Mouse (Mus musculus): ENCODE results near the gene Ror1. TPM values are rescaled to one million over a fixed set of nuclear protein-coding genes. Genes with fewer than 3 reads are reported as not detected.

Ror1 gene
- polyA plus RNA-seq, 1 experiment from 2014 or later, result 0.37 TPM

GRCm38 (mm10) chr4:100347791-100348190 lies 252.2 kb downstream of the Ror1 start:
- no peak for ATAC-seq (ENCODE audit: low read depth)
- Histone ChIP-seq H3K36me3 (ENCODE audit: control insufficient read depth, insufficient read depth) (no peaks in the 10 kb centered on the region), H3K27me3 (ENCODE audit: control insufficient read depth, insufficient read depth, low read depth, low read length) (no peaks in the 10 kb centered on the region), H3K9me3 (replicated peaks; ENCODE audit: control insufficient read depth, low read length) (no peaks in the 10 kb centered on the region), H3K4me1 (ENCODE audit: control insufficient read depth, low read depth, low read length) (no peaks in the 10 kb centered on the region), H3K27ac (ENCODE audit: low read length) (no peak overlapping the region), H3K9ac (ENCODE audit: low read depth, low read length) (no peak overlapping the region), H3K4me3 (ENCODE audit: low read depth, low read length) (no peak overlapping the region), H3K4me2 (ENCODE audit: low read depth, low read length) (no peak overlapping the region)
- 56% methylated on average over 3 of the region's 3 CpGs for WGBS (ENCODE audit: insufficient replicate concordance)

- 55% methylated on average over 7 of the region's 7 CpGs for WGBS (ENCODE audit: insufficient replicate concordance)
- H3K9me3 ChIP-seq (replicated peaks; ENCODE audit: control insufficient read depth, low read length), result no peaks in the 10 kb centered on the region
Observed at GRCm38 (mm10) chr4:100350106-100350795, 254.7 kb downstream of the Ror1 start.

DNA sequence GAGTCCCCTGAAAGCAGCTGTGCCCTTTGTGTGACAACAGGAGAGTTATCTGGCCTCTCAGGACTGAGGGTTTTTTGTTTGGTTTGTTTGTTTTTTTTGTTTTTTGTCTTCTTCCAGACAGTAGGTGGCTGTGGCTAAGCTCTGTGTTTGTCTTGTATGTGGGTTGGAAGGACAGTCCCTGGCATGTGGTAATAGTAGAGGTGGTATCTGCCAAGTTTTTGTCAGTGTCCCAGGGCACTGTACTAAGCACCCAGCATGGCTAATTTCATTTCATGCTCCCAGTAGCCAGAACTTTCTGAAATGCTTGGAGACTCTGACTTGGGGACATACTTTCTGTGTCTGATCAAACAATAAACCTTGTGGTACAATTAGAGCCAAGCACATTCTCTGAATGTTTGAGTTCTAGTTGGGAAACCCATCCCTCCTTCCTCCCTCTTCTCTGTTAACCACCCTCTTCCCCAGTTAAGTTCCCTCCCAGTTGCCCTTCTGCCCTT lies 256.3 kb downstream of the Ror1 start:
- no peaks in the 10 kb centered on the region for H3K9me3 ChIP-seq (replicated peaks; ENCODE audit: control insufficient read depth, low read length)
- no peaks in the 10 kb centered on the region for H3K36me3 ChIP-seq (ENCODE audit: control insufficient read depth, insufficient read depth)
- no peak overlapping the region for H3K4me2 ChIP-seq (ENCODE audit: low read depth, low read length)
- H3K4me1 ChIP-seq (ENCODE audit: control insufficient read depth, low read depth, low read length), result no peaks in the 10 kb centered on the region
- ATAC-seq (ENCODE audit: low read depth), result no peak
- H3K27me3 ChIP-seq (ENCODE audit: control insufficient read depth, insufficient read depth, low read depth, low read length), result no peaks in the 10 kb centered on the region
- no peak overlapping the region for H3K9ac ChIP-seq (ENCODE audit: low read depth, low read length)
- no peak overlapping the region for H3K27ac ChIP-seq (ENCODE audit: low read length)
- no peak overlapping the region for H3K4me3 ChIP-seq (ENCODE audit: low read depth, low read length)

More at GRCm38 (mm10) chr4:100350106-100350795, 254.7 kb downstream of the Ror1 start:
- H3K27me3 ChIP-seq (ENCODE audit: control insufficient read depth, insufficient read depth, low read depth, low read length), result no peaks in the 10 kb centered on the region
- H3K36me3 ChIP-seq (ENCODE audit: control insufficient read depth, insufficient read depth), result no peaks in the 10 kb centered on the region
- H3K4me3 ChIP-seq (ENCODE audit: low read depth, low read length), result no peak overlapping the region
- ATAC-seq (ENCODE audit: low read depth), result no peak
- H3K4me2 ChIP-seq (ENCODE audit: low read depth, low read length), result no peak overlapping the region
- no peak overlapping the region for H3K27ac ChIP-seq (ENCODE audit: low read length)
- no peak overlapping the region for H3K9ac ChIP-seq (ENCODE audit: low read depth, low read length)
- H3K4me1 ChIP-seq (ENCODE audit: control insufficient read depth, low read depth, low read length), result no peaks in the 10 kb centered on the region

DNA sequence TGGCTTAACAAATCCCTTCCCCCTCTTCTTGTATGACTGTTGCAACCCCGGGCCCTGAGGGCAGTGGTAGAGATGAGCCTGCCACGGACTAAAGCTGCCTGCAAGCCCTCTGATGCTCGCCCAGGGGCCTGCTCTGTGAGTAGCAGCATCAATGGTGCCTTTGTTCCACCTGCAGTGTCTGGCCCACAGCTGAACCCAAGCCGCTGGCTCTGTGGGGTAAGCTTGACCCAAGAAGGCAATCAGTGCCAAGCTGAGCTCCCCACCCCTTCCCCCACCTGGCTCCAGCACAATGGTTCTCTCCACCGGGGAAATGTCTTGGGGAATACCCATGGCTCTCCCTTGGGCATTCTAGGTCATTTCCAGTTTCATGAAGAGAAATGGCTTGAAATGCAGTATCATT lies 260.0 kb downstream of the Ror1 start:
- Histone ChIP-seq H3K4me1 (ENCODE audit: control insufficient read depth, low read depth, low read length) (no peaks in the 10 kb centered on the region), H3K4me3 (ENCODE audit: low read depth, low read length) (no peak overlapping the region), H3K27ac (ENCODE audit: low read length) (no peak overlapping the region), H3K36me3 (ENCODE audit: control insufficient read depth, insufficient read depth) (no peaks in the 10 kb centered on the region), H3K27me3 (ENCODE audit: control insufficient read depth, insufficient read depth, low read depth, low read length) (no peaks in the 10 kb centered on the region), H3K9me3 (replicated peaks; ENCODE audit: control insufficient read depth, low read length) (no peaks in the 10 kb centered on the region), H3K9ac (ENCODE audit: low read depth, low read length) (no peak overlapping the region), H3K4me2 (ENCODE audit: low read depth, low read length) (no peak overlapping the region)
- no peak for ATAC-seq (ENCODE audit: low read depth)
- WGBS (ENCODE audit: insufficient replicate concordance), result 57% methylated on average over 5 of the region's 5 CpGs

- H3K4me3 ChIP-seq (ENCODE audit: low read depth, low read length), result no peak overlapping the region
- H3K36me3 ChIP-seq (ENCODE audit: control insufficient read depth, insufficient read depth), result no peaks in the 10 kb centered on the region
- no peaks in the 10 kb centered on the region for H3K4me1 ChIP-seq (ENCODE audit: control insufficient read depth, low read depth, low read length)
- WGBS (ENCODE audit: insufficient replicate concordance), result 44% methylated on average over 4 of the region's 4 CpGs
- H3K9ac ChIP-seq (ENCODE audit: low read depth, low read length), result no peak overlapping the region
- no peak for ATAC-seq (ENCODE audit: low read depth)
- no peak overlapping the region for H3K27ac ChIP-seq (ENCODE audit: low read length)
- no peak overlapping the region for H3K4me2 ChIP-seq (ENCODE audit: low read depth, low read length)
- no peaks in the 10 kb centered on the region for H3K27me3 ChIP-seq (ENCODE audit: control insufficient read depth, insufficient read depth, low read depth, low read length)
- H3K9me3 ChIP-seq (replicated peaks; ENCODE audit: control insufficient read depth, low read length), result no peaks in the 10 kb centered on the region
Observed at GRCm38 (mm10) chr4:100357881-100358589, 262.4 kb downstream of the Ror1 start.

DNA sequence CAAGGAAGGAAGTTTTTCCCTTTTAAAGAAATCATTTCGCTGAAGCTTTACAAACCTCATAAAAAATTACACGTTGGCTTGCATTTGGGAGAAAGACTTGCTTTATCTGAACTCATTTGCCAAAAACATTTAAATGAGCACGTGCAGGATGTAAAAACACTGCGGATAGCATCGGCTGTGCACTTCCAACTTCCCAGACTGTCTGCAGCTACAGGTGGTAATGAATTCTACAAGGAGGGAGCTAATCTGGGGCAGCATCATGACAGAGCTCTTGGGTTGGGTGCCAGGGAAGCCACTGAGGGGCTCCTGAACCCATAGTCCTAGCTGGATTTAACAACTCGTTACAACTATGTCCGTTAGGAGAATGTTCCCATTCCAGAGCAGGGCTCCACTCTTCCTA lies 268.1 kb downstream of the Ror1 start:
- no peak for ATAC-seq (ENCODE audit: low read depth)
- Histone ChIP-seq H3K36me3 (ENCODE audit: control insufficient read depth, insufficient read depth) (no peaks in the 10 kb centered on the region), H3K4me1 (ENCODE audit: control insufficient read depth, low read depth, low read length) (no peaks in the 10 kb centered on the region), H3K27ac (ENCODE audit: low read length) (no peak overlapping the region), H3K9me3 (replicated peaks; ENCODE audit: control insufficient read depth, low read length) (no peaks in the 10 kb centered on the region), H3K4me3 (ENCODE audit: low read depth, low read length) (no peak overlapping the region), H3K27me3 (ENCODE audit: control insufficient read depth, insufficient read depth, low read depth, low read length) (no peaks in the 10 kb centered on the region), H3K4me2 (ENCODE audit: low read depth, low read length) (no peak overlapping the region), H3K9ac (ENCODE audit: low read depth, low read length) (no peak overlapping the region)
- WGBS (ENCODE audit: insufficient replicate concordance), result 66% methylated on average over 7 of the region's 7 CpGs

GRCm38 (mm10) chr4:100368691-100369090 lies 273.1 kb downstream of the Ror1 start:
- Histone ChIP-seq H3K27ac (ENCODE audit: low read length) (no peak overlapping the region), H3K36me3 (ENCODE audit: control insufficient read depth, insufficient read depth) (no peaks in the 10 kb centered on the region), H3K27me3 (ENCODE audit: control insufficient read depth, insufficient read depth, low read depth, low read length) (no peaks in the 10 kb centered on the region), H3K4me2 (ENCODE audit: low read depth, low read length) (no peak overlapping the region), H3K9ac (ENCODE audit: low read depth, low read length) (no peak overlapping the region), H3K4me3 (ENCODE audit: low read depth, low read length) (no peak overlapping the region), H3K4me1 (ENCODE audit: control insufficient read depth, low read depth, low read length) (no peaks in the 10 kb centered on the region), H3K9me3 (replicated peaks; ENCODE audit: control insufficient read depth, low read length) (no peaks in the 10 kb centered on the region)
- 61% methylated on average over 2 of the region's 2 CpGs for WGBS (ENCODE audit: insufficient replicate concordance)
- ATAC-seq (ENCODE audit: low read depth), result no peak

- 51% methylated on average over 7 of the region's 7 CpGs for WGBS (ENCODE audit: insufficient replicate concordance)
Observed at GRCm38 (mm10) chr4:100369541-100370174, 274.1 kb downstream of the Ror1 start.

GRCm38 (mm10) chr4:100372806-100373205 lies 277.2 kb downstream of the Ror1 start:
- Histone ChIP-seq H3K4me3 (ENCODE audit: low read depth, low read length) (no peak overlapping the region), H3K9me3 (replicated peaks; ENCODE audit: control insufficient read depth, low read length) (no peaks in the 10 kb centered on the region), H3K4me2 (ENCODE audit: low read depth, low read length) (no peak overlapping the region), H3K27ac (ENCODE audit: low read length) (no peak overlapping the region), H3K4me1 (ENCODE audit: control insufficient read depth, low read depth, low read length) (no peaks in the 10 kb centered on the region), H3K36me3 (ENCODE audit: control insufficient read depth, insufficient read depth) (no peaks in the 10 kb centered on the region), H3K27me3 (ENCODE audit: control insufficient read depth, insufficient read depth, low read depth, low read length) (no peaks in the 10 kb centered on the region), H3K9ac (ENCODE audit: low read depth, low read length) (no peak overlapping the region)
- ATAC-seq (ENCODE audit: low read depth), result no peak
- WGBS (ENCODE audit: insufficient replicate concordance), result 62% methylated on average over 11 of the region's 11 CpGs

More at GRCm38 (mm10) chr4:100369541-100370174, 274.1 kb downstream of the Ror1 start:
- no peak overlapping the region for H3K4me2 ChIP-seq (ENCODE audit: low read depth, low read length)
- no peaks in the 10 kb centered on the region for H3K4me1 ChIP-seq (ENCODE audit: control insufficient read depth, low read depth, low read length)
- H3K4me3 ChIP-seq (ENCODE audit: low read depth, low read length), result no peak overlapping the region
- H3K36me3 ChIP-seq (ENCODE audit: control insufficient read depth, insufficient read depth), result no peaks in the 10 kb centered on the region
- no peak overlapping the region for H3K9ac ChIP-seq (ENCODE audit: low read depth, low read length)
- no peak for ATAC-seq (ENCODE audit: low read depth)
- no peaks in the 10 kb centered on the region for H3K9me3 ChIP-seq (replicated peaks; ENCODE audit: control insufficient read depth, low read length)
- H3K27me3 ChIP-seq (ENCODE audit: control insufficient read depth, insufficient read depth, low read depth, low read length), result no peaks in the 10 kb centered on the region
- no peak overlapping the region; the same call in 1 of the 2 replicates for H3K27ac ChIP-seq (ENCODE audit: low read length)

Measured in liver, embryonic 16.5 days (tissue).